Mouse (Mus musculus): ENCODE measurements at regions not wholly inside any gene's neighbourhood (a gene's known extent, or its start where the extent isn't known, plus 50 kb on each side); places are given as distances from the start of the nearest gene placed in this dataset.

GRCm38 (mm10) chr9:101807249-101807648 is 54.4 kb upstream of the 9630041A04Rik start:
- Histone ChIP-seq H3K9ac (ENCODE audit: low read depth, low read length) (no peak overlapping the region), H3K4me1 (ENCODE audit: control insufficient read depth, insufficient read depth, low read length) (no peaks in the 10 kb centered on the region), H3K4me3 (ENCODE audit: low read length) (no peak overlapping the region), H3K27ac (ENCODE audit: low read depth, low read length) (no peak overlapping the region), H3K36me3 (ENCODE audit: control insufficient read depth, insufficient read depth, low read length) (no peaks in the 10 kb centered on the region), H3K9me3 (ENCODE audit: control insufficient read depth, low read length) (no peaks in the 10 kb centered on the region), H3K4me2 (replicated peaks; ENCODE audit: low read depth, low read length) (no peak overlapping the region), H3K27me3 (ENCODE audit: control insufficient read depth, insufficient read depth, low read length) (no peaks in the 10 kb centered on the region)
- 57% methylated on average over 4 of the region's 4 CpGs for WGBS
- no peak for ATAC-seq (ENCODE audit: low FRiP score, low TSS enrichment)

- H3K9me3 ChIP-seq (ENCODE audit: control insufficient read depth, low read length): no peaks in the 10 kb centered on the region
- H3K9ac ChIP-seq (ENCODE audit: low read depth, low read length): no peak overlapping the region
- 30% methylated on average over 1 of the region's 1 CpGs for WGBS
- H3K4me1 ChIP-seq (ENCODE audit: control insufficient read depth, insufficient read depth, low read length): no peaks in the 10 kb centered on the region
- H3K4me3 ChIP-seq (ENCODE audit: low read length): no peak overlapping the region
- H3K27me3 ChIP-seq (ENCODE audit: control insufficient read depth, insufficient read depth, low read length): no peaks in the 10 kb centered on the region
- no peak overlapping the region for H3K4me2 ChIP-seq (replicated peaks; ENCODE audit: low read depth, low read length)
- no peaks in the 10 kb centered on the region for H3K36me3 ChIP-seq (ENCODE audit: control insufficient read depth, insufficient read depth, low read length)
- no peak overlapping the region for H3K27ac ChIP-seq (ENCODE audit: low read depth, low read length)
- no peak for ATAC-seq (ENCODE audit: low FRiP score, low TSS enrichment)
These were observed 64.9 kb upstream of the 9630041A04Rik start for GRCm38 (mm10) chr9:101796718-101797117.

- no peaks in the 10 kb centered on the region for H3K27me3 ChIP-seq (ENCODE audit: control insufficient read depth, insufficient read depth, low read length)
- no peak for ATAC-seq (ENCODE audit: low FRiP score, low TSS enrichment)
- no peaks in the 10 kb centered on the region for H3K36me3 ChIP-seq (ENCODE audit: control insufficient read depth, insufficient read depth, low read length)
- no peak overlapping the region for H3K4me2 ChIP-seq (replicated peaks; ENCODE audit: low read depth, low read length)
- H3K4me3 ChIP-seq (ENCODE audit: low read length): no peak overlapping the region
- 86% methylated on average over 4 of the region's 4 CpGs for WGBS
- no peak overlapping the region for H3K9ac ChIP-seq (ENCODE audit: low read depth, low read length)
- H3K27ac ChIP-seq (ENCODE audit: low read depth, low read length): no peak overlapping the region
- no peaks in the 10 kb centered on the region for H3K9me3 ChIP-seq (ENCODE audit: control insufficient read depth, low read length)
- H3K4me1 ChIP-seq (ENCODE audit: control insufficient read depth, insufficient read depth, low read length): no peaks in the 10 kb centered on the region
These were observed 65.6 kb upstream of the 9630041A04Rik start for GRCm38 (mm10) chr9:101796063-101796462.

GRCm38 (mm10) chr9:101795436-101795835 is 66.2 kb upstream of the 9630041A04Rik start:
- WGBS: 82% methylated on average over 2 of the region's 2 CpGs
- no peaks in the 10 kb centered on the region for H3K27me3 ChIP-seq (ENCODE audit: control insufficient read depth, insufficient read depth, low read length)
- no peak overlapping the region for H3K4me2 ChIP-seq (replicated peaks; ENCODE audit: low read depth, low read length)
- H3K27ac ChIP-seq (ENCODE audit: low read depth, low read length): no peak overlapping the region
- H3K36me3 ChIP-seq (ENCODE audit: control insufficient read depth, insufficient read depth, low read length): no peaks in the 10 kb centered on the region
- no peaks in the 10 kb centered on the region for H3K4me1 ChIP-seq (ENCODE audit: control insufficient read depth, insufficient read depth, low read length)
- no peak overlapping the region for H3K9ac ChIP-seq (ENCODE audit: low read depth, low read length)
- no peak overlapping the region for H3K4me3 ChIP-seq (ENCODE audit: low read length)
- no peak for ATAC-seq (ENCODE audit: low FRiP score, low TSS enrichment)
- H3K9me3 ChIP-seq (ENCODE audit: control insufficient read depth, low read length): no peaks in the 10 kb centered on the region

- Histone ChIP-seq H3K27me3 (ENCODE audit: control insufficient read depth, insufficient read depth, low read length) (no peaks in the 10 kb centered on the region), H3K4me2 (replicated peaks; ENCODE audit: low read depth, low read length) (no peak overlapping the region), H3K27ac (ENCODE audit: low read depth, low read length) (no peak overlapping the region), H3K9ac (ENCODE audit: low read depth, low read length) (no peak overlapping the region), H3K36me3 (ENCODE audit: control insufficient read depth, insufficient read depth, low read length) (no peaks in the 10 kb centered on the region), H3K9me3 (ENCODE audit: control insufficient read depth, low read length) (no peaks in the 10 kb centered on the region), H3K4me1 (ENCODE audit: control insufficient read depth, insufficient read depth, low read length) (no peaks in the 10 kb centered on the region), H3K4me3 (ENCODE audit: low read length) (no peak overlapping the region)
- 63% methylated on average over 1 of the region's 1 CpGs for WGBS
- ATAC-seq (ENCODE audit: low FRiP score, low TSS enrichment): no peak
These were observed 70.7 kb upstream of the 9630041A04Rik start for GRCm38 (mm10) chr9:101790936-101791335.

GRCm38 (mm10) chr9:101740949-101741605 is 120.6 kb upstream of the 9630041A04Rik start:
- no peaks in the 10 kb centered on the region for H3K9me3 ChIP-seq (ENCODE audit: control insufficient read depth, low read length)
- ATAC-seq (ENCODE audit: low FRiP score, low TSS enrichment): peak; percentile 84
- H3K36me3 ChIP-seq (ENCODE audit: control insufficient read depth, insufficient read depth, low read length): no peaks in the 10 kb centered on the region
- 30% methylated on average over 10 of the region's 10 CpGs for WGBS
- H3K27ac ChIP-seq (ENCODE audit: low read depth, low read length): no peak overlapping the region
- no peak overlapping the region for H3K9ac ChIP-seq (ENCODE audit: low read depth, low read length)
- H3K4me1 ChIP-seq (ENCODE audit: control insufficient read depth, insufficient read depth, low read length): peaks cover 4% of the 10 kb centered on the region; the same call in 1 of the 2 replicates
- H3K27me3 ChIP-seq (ENCODE audit: control insufficient read depth, insufficient read depth, low read length): peaks cover 6% of the 10 kb centered on the region; the same call in 1 of the 2 replicates
- H3K4me3 ChIP-seq (ENCODE audit: low read length): no peak overlapping the region
- no peak overlapping the region for H3K4me2 ChIP-seq (replicated peaks; ENCODE audit: low read depth, low read length)

- Histone ChIP-seq H3K9ac (ENCODE audit: low read depth, low read length) (no peak overlapping the region), H3K27ac (ENCODE audit: low read depth, low read length) (no peak overlapping the region), H3K4me2 (replicated peaks; ENCODE audit: low read depth, low read length) (no peak overlapping the region), H3K4me1 (ENCODE audit: control insufficient read depth, insufficient read depth, low read length) (peaks cover 4% of the 10 kb centered on the region; the same call in 1 of the 2 replicates), H3K36me3 (ENCODE audit: control insufficient read depth, insufficient read depth, low read length) (no peaks in the 10 kb centered on the region), H3K4me3 (ENCODE audit: low read length) (no peak overlapping the region), H3K27me3 (ENCODE audit: control insufficient read depth, insufficient read depth, low read length) (peaks cover 6% of the 10 kb centered on the region; the same call in 1 of the 2 replicates), H3K9me3 (ENCODE audit: control insufficient read depth, low read length) (no peaks in the 10 kb centered on the region)
- no peak for ATAC-seq (ENCODE audit: low FRiP score, low TSS enrichment)
- WGBS: 24% methylated on average over 10 of the region's 10 CpGs
These were observed 122.3 kb upstream of the 9630041A04Rik start for GRCm38 (mm10) chr9:101739322-101739721.

GRCm38 (mm10) chr9:101734271-101734670 is 127.4 kb upstream of the 9630041A04Rik start:
- H3K4me1 ChIP-seq (ENCODE audit: control insufficient read depth, insufficient read depth, low read length): peaks cover 2% of the 10 kb centered on the region; the same call in 1 of the 2 replicates
- no peak overlapping the region for H3K4me3 ChIP-seq (ENCODE audit: low read length)
- H3K9ac ChIP-seq (ENCODE audit: low read depth, low read length): no peak overlapping the region
- H3K9me3 ChIP-seq (ENCODE audit: control insufficient read depth, low read length): no peaks in the 10 kb centered on the region
- no peaks in the 10 kb centered on the region for H3K36me3 ChIP-seq (ENCODE audit: control insufficient read depth, insufficient read depth, low read length)
- peaks cover 3% of the 10 kb centered on the region; the same call in 1 of the 2 replicates for H3K27me3 ChIP-seq (ENCODE audit: control insufficient read depth, insufficient read depth, low read length)
- 12% methylated on average over 8 of the region's 8 CpGs for WGBS
- H3K4me2 ChIP-seq (replicated peaks; ENCODE audit: low read depth, low read length): no peak overlapping the region
- no peak overlapping the region for H3K27ac ChIP-seq (ENCODE audit: low read depth, low read length)
- ATAC-seq (ENCODE audit: low FRiP score, low TSS enrichment): peak; percentile 87

GRCm38 (mm10) chr9:101733611-101734225 is 127.9 kb upstream of the 9630041A04Rik start:
- Histone ChIP-seq H3K4me2 (replicated peaks; ENCODE audit: low read depth, low read length) (no peak overlapping the region), H3K4me1 (ENCODE audit: control insufficient read depth, insufficient read depth, low read length) (no peaks in the 10 kb centered on the region), H3K27me3 (ENCODE audit: control insufficient read depth, insufficient read depth, low read length) (peaks cover 3% of the 10 kb centered on the region; the same call in 1 of the 2 replicates), H3K9ac (ENCODE audit: low read depth, low read length) (no peak overlapping the region), H3K9me3 (ENCODE audit: control insufficient read depth, low read length) (no peaks in the 10 kb centered on the region), H3K27ac (ENCODE audit: low read depth, low read length) (no peak overlapping the region), H3K4me3 (ENCODE audit: low read length) (no peak overlapping the region), H3K36me3 (ENCODE audit: control insufficient read depth, insufficient read depth, low read length) (no peaks in the 10 kb centered on the region)
- no peak for ATAC-seq (ENCODE audit: low FRiP score, low TSS enrichment)
- 39% methylated on average over 14 of the region's 14 CpGs for WGBS
